Mouse (Mus musculus) embryo, embryonic 9.5 days (tissue): ENCODE measurements at regions not wholly inside any gene's neighbourhood (a gene's known extent, or its start where the extent isn't known, plus 50 kb on each side); places are given as distances from the start of the nearest gene placed in this dataset.
A peak's percentile ranks its signal among the peaks of the same experiment; 100 is the strongest.

ENCODE experiments used
- DNase-seq: peaks from one replicate; pipeline ENCODE4 v3.0.0-alpha.2; 2017; ENCODE audit errors: extremely low spot score

GRCm38 (mm10) chr15:63377258-63377657, 467.7 kb downstream of the Gsdmc2 start:
- no peak for DNase-seq

DNA sequence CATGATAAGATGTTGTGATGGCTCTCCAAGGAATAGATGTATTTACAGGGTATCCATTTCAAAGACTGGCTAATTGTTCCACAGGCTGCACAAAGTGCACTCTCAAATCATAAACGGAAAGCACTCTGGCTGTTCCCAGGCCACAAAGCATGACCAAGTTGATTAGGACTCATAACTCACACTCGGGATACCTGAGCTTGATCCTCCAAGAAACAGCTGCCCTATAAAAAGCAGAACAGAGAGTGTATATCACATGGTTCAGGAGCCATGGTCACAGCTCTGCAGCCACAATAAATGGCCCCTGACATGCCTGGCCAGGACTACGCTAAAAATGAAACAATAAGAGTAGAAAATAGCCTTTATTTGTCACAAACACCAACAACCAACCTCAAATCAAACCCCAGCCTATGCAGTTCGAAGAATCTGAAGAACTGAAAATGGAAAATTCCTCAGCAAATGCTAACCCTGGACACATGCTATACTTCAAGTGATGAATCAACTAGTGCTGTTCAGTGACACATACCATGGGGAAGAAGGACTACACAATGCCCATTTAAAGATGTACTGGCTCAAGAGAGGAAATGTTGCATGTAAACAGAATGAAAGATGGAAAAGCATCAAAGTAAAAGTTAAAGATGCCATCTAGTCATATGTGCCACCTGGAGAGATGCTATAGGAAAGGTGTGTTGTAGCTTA, 473.5 kb downstream of the Gsdmc2 start:
- DNase-seq, result no peak

DNA sequence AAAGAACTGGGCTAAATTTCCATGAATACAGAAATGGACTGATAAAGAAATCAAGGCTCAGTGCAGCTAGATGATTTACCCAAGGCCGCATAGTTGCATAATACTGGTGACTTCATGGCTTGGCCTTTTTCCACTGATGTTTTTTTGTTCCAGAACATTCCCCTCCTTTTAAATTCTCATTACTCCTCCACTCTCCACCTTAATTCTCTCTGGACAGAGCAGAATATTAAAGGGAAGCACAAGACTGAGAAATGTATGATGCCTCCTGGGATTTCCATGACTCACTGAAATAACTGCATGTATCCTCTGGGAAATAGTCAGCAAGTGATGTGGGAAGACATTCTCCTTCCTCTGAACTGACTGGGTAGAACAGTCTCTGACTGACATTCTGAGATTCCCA, 480.5 kb downstream of the Gsdmc2 start:
- no peak for DNase-seq

GRCm38 (mm10) chr15:63360402-63360801, 484.6 kb downstream of the Gsdmc2 start:
- DNase-seq, result no peak

- DNase-seq, result no peak
Measured at GRCm38 (mm10) chr15:63341730-63342129, 503.2 kb downstream of the Gsdmc2 start.

DNA sequence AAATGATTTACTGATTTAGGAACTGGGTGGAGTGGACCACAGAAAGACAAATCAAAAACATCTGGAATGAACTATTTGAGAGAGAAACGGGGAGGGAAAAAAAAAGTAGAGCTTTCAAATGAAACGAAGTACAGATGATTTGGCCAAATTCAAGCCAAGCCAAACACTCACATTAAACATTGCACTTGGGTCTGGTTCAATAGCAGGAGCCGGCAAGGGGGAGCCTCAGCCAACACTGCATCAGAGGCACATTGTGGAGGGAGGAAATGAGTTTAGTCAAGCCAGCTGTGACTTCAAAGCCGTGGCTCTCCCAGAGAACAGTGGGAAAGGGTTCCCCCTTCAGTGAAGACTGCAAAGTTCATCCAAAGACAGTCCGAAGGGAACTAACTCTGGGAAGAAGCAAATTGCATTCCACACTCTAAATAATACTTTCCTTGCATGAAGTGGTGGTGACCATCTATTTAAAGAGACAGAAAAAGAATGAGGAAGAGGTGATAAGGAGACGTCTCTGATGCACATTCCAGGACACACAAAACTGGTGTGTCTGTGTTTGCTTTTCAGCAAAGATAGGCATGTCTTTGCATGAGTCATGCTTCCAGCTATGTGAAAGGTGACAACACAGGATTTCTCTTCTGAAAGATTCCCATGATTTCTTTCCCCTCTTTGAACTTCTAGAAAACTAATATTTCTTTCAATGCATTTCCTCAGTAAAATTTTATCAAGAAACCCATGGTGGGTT, 504.5 kb downstream of the Gsdmc2 start:
- DNase-seq, result peak; percentile 51

GRCm38 (mm10) chr15:63319666-63320065, 525.3 kb downstream of the Gsdmc2 start:
- no peak for DNase-seq

DNA sequence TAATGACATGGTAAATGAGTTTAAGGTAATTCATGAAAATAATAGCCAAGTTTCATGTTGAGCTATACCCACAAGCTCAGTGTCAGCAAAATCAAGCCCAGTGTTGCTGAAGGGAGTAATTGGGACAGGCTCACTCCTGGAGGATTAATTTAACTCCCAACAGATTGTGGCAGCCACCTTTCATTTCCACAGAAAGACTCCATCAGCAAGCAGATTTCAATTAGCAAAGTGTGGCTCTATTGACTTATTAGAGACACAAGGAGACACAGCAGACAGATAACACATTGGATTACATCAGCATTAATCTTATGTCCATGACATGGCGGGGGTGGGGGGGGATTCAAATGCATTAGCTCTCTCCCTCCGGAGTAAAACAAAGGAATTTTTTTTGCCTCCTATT, 534.6 kb downstream of the Gsdmc2 start:
- DNase-seq, result no peak

- no peak for DNase-seq
Measured at GRCm38 (mm10) chr15:63299311-63299710, 545.7 kb downstream of the Gsdmc2 start.

DNA sequence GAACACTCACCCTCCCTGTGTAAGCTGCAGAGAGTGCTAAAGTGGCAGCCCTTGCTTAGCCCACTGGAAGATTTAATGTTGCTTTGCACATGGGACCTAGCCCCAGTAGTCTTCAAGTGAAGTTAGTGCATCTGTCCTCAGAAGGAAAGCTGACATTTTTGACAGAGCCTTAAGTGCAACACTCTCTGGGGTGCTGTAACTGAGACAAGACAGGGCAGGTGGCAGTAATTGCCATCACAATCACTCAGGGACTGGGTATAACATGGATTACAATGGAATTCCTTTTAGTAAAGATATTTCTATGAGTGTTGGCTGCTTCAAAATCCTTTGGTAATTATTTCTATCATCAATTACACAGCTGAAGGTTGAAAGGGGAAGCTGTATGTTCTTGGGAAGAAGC, 556.4 kb downstream of the Gsdmc2 start:
- no peak for DNase-seq

GRCm38 (mm10) chr15:63286026-63286425, 559.0 kb downstream of the Gsdmc2 start:
- DNase-seq, result no peak

- DNase-seq, result no peak
Measured at GRCm38 (mm10) chr15:63270381-63270780, 574.6 kb downstream of the Gsdmc2 start.

DNA sequence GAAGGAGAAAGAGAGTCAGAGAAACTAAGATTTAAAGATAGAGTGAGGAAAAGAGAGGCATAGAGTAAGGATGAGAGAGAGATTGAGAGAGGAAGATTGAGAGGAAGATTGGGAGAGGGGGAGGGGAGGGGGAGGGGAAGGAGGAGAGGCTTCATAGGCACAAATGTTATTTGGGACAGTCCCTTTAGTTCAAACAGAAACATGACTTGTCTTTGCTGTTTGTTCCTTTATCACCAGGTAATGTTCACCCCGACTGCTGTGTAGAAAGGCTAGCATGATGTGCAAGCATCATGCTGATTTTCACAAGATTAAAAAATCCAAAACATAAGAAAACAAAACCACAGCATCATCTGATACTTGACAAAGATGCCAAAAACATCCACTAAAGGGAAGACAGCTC, 579.1 kb downstream of the Gsdmc2 start:
- no peak for DNase-seq

GRCm38 (mm10) chr15:63255736-63256135, 589.2 kb downstream of the Gsdmc2 start:
- no peak for DNase-seq

DNA sequence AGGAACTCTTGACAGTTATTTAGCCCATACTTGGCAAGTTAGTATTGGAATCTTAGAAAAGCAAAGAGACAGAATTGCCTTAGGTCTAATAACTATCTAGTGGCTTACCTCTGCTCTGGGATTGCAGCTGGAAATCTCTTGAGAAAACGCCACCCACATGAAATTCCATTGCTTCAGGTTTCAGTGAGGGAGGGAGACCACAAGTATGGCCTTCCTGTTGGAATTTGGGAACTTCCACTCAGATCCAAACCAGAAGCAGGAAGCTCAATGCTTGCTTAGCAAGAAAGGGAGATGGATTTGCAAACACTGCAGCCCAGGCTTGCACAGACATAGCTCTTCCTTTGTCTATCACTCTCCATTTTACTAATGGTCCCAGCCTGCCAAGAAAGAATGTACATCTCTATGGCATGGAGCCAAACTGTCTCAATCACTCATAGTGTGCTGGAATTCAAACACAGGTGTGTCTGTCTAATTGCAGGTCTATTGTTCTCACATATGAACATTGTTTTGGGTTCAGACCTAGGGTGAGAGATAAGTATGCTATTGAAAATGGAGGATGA, 592.1 kb downstream of the Gsdmc2 start:
- no peak for DNase-seq

- DNase-seq, result no peak
Measured at GRCm38 (mm10) chr15:63238601-63239000, 606.4 kb downstream of the Gsdmc2 start.

GRCm38 (mm10) chr15:63218393-63219060, 626.5 kb downstream of the Gsdmc2 start:
- no peak for DNase-seq

GRCm38 (mm10) chr15:63205150-63205549, 639.8 kb downstream of the Gsdmc2 start:
- DNase-seq, result no peak

- DNase-seq, result no peak
Measured at GRCm38 (mm10) chr15:63195031-63195430, 649.9 kb downstream of the Gsdmc2 start.

DNA sequence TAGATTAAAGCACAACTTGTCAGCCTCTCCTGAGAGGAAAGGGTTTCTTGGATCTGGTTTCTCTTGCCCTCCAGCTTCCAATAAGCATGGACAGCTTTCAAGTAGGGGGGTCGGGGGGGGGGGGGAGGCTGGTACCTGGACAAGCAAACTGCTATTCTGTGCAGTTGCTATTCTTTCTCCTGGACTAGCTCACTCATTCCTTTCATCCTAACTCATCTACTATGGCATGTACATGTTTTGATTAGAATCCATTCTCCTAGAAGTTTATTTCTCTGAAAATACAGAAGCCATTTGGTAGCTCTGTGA, 650.5 kb downstream of the Gsdmc2 start:
- DNase-seq, result no peak

GRCm38 (mm10) chr15:63193617-63194491, 651.1 kb downstream of the Gsdmc2 start:
- DNase-seq, result peak; percentile 31

GRCm38 (mm10) chr15:63191731-63192130, 653.2 kb downstream of the Gsdmc2 start:
- DNase-seq, result no peak
